Mouse (Mus musculus) hematopoietic stem cell, adult 5-6 weeks (primary cell): ENCODE measurements around the gene Camta1. TPM values are rescaled to one million over a fixed set of nuclear protein-coding genes. Genes with fewer than 3 reads are reported as not detected.

ENCODE experiments used
- ATAC-seq, 2 experiments: fragments of 125-278 bp in 1 of 2; replicated peaks in 1 of 2; 2 replicates each; pipeline ENCODE4 v1.8.0; 2016 to 2017; ENCODE audit warnings: inconsistent platforms in 2 of 2, mild to moderate bottlenecking in 2 of 2, moderate number of reproducible peaks in 2 of 2, low read depth in 1 of 2, moderate TSS enrichment in 1 of 2; ENCODE audit not compliant: low FRiP score in 2 of 2, poor library complexity in 2 of 2, severe bottlenecking in 2 of 2, insufficient read depth in 1 of 2, low TSS enrichment in 1 of 2
- total RNA-seq: library from RNA; stranded (forward); fragments of 172-1452, 232-1000 nt; gene quantifications from 2 replicates; pipeline ENCODE4 v1.2.3, GENCODE M21; 2017

Camta1 gene
- total RNA-seq, 1 experiment from 2014 or later = 11.6 TPM

DNA sequence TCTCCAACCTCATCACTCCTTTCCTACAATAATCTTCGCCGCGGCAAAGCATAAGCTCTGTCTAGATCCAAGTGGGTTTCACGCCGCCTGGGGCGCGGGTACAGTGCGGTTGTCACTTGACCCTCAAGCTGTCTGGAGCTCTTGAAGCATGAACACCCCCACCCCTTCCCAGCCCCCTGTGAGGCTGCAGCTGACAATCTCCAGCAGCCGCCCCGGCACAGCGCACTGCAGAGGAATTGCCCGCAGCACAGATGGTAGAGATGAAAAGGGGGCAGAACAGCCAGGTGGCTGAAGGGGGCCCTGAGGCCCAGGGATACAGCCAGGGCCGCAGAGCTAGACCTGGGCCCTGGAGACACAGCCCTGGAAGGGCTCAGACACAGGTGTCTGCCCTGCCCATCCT lies 189.2 kb downstream of the Camta1 start:
- ATAC-seq = no peak

DNA sequence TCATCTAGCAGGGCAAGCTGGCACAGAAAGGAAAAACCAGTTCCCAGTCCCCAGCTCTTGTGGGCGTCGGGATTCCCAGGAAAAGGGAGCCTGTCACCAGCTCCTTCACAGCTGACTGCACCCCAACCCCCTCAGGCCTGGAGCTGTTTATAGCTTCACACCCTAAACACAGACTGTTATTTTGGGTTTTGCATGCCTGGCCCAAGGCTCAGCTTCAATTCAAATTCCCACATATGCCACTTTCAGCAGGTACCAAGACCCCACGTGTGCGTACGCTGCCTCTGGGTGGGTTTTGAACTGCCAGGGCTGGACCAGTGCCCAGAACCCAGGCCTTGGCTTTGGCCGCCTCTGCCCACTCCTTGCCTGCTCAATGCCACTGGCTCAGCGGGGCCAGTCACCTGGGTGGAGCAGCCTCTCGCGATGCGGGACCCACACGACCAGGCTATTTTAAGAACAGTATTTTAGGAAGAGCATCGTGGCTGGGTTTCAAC lies 195.2 kb downstream of the Camta1 start:
- ATAC-seq = no peak

GRCm38 (mm10) chr4:151661486-151661885 lies 200.2 kb downstream of the Camta1 start:
- no peak for ATAC-seq

GRCm38 (mm10) chr4:151656427-151656826 lies 205.2 kb downstream of the Camta1 start:
- no peak for ATAC-seq

DNA sequence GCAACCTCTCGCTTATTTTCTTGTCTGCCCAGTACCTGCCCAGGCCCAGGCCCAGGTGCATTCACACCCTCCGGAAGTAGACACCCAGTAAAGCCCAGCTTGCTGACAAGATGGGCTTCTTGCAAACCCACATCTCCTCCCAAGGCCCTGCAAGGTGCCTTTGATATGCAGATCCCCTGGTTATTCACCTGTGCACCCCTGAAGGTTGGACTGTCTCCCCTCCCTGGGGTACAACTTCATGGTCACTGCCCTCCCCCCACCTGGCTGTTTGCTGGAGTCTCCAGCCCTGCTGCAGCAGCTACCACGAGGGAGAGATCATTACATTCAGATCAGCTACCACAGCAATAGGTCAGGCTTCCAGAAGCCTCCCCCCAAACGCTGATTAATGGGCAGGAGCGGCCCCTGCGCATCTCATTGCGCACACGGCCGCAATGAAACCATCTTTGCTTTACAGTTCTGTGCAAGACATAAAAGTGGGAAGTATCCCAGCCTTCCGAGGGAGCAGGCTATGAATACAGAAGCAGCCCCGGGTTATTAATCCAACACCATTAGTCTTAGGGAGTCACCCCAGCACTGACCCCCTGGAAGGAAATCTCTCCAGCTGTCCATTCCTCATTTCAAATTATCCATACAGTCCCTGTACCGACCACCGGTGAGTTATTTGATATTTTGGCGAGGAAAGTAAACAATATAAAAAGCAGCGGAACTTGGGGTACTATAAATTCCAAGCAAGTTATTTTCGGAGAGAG lies 205.9 kb downstream of the Camta1 start:
- no peak for ATAC-seq

DNA sequence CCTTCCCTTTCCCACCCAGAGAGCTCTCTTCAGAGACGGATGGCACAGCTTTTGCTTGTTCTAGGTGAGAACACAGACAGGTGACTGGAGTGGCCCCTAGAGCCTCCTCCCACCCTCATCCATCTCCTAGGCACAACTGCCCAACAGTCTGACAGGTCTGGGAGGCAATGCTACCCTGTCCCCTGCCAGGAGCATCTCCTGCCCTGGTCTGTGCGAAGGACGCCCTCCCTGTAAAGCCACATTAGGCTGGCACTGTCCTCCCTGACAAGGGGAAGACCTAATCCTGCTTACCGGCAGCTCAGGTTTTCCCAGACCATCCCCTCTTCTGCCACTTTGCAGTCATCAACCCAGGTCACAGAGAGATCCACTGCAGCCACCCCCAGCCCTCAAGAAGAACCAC lies 206.4 kb downstream of the Camta1 start:
- ATAC-seq = no peak

- ATAC-seq = no peak
These were observed 219.3 kb downstream of the Camta1 start for GRCm38 (mm10) chr4:151642418-151642817.

DNA sequence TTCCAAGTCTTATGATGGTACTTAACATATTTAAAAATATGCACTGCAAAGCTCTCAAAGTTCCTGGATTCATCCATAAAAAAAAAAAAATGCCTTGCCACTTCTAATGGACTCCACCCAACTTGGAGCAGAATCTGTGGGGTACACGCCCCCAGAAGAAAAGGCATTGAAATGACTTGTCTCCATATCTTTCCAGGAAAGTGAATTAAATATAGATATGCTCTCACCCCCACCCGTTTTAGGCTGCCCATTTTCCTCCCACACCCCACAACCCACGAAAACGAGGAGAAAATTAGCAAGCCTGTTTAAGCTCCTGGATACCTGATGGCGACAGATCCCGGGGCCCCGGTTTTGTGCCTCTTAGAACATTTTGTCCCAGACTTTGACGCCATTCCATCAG lies 220.7 kb downstream of the Camta1 start:
- ATAC-seq = no peak

GRCm38 (mm10) chr4:151638941-151639340 lies 222.7 kb downstream of the Camta1 start:
- ATAC-seq = no peak

DNA sequence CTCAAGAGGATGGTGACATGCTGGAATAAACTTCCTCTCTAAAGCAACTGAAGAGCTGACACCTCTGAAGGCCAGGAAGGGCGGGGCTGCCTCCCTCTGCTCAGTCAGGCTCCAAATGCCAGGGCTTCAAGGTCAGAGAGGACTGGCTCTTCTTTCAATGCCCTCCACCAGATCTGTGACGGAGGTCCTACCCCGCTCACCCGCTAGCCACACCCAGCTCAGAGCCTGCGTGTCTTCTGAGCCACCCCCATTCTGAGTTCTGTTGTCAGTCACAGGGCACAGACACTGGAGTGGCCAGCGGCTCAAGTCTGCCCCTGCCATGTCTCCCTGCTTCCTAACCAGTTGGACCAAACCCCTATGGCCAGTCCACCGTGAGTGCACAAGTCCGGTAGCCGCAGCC lies 224.3 kb downstream of the Camta1 start:
- no peak for ATAC-seq

DNA sequence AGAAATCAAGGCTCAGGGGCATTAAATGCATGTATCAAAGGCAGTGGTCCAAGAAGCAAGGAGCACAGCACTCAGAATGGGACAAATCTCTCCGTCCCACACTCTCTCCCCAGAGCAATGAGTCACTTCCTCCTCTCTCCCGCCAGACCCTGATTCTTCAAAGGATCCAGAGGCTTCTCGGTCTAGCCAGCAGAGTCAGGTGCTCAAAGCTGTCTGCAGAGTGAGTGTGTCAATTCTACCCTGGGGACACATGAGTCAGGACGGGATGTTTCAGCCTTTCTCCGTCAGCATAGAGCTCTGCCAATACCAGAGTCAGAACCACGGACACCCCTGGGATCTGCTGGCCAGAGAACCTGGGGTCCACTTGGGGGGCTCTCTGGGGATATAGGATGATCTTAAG lies 226.9 kb downstream of the Camta1 start:
- ATAC-seq = no peak

GRCm38 (mm10) chr4:151633795-151634194 lies 227.9 kb downstream of the Camta1 start:
- ATAC-seq = no peak

GRCm38 (mm10) chr4:151632321-151632720 lies 229.4 kb downstream of the Camta1 start:
- no peak for ATAC-seq

DNA sequence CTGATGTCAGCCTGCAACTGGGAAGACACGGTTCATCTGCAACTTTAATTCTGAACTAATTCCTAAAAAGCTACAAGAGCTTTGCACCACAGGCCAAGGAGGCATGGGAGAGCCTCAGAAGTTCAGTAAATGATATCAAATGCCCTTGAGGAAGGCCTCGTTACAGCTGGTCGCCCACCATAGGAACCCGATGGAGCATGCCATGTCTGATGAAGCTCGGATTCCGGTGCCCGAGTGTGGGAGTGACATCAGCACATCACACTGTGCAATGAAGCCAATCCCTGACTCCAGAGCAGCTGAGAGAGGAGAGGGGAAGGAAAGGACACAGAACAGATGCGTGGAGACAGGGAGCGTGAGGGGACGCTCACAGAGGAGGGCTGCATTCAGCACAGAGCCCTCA lies 231.0 kb downstream of the Camta1 start:
- no peak for ATAC-seq

GRCm38 (mm10) chr4:151630231-151630630 lies 231.4 kb downstream of the Camta1 start:
- ATAC-seq = no peak

- ATAC-seq = no peak
These were observed 242.1 kb downstream of the Camta1 start for GRCm38 (mm10) chr4:151619541-151620016.

GRCm38 (mm10) chr4:151618420-151619310 lies 243.0 kb downstream of the Camta1 start:
- no peak for ATAC-seq

DNA sequence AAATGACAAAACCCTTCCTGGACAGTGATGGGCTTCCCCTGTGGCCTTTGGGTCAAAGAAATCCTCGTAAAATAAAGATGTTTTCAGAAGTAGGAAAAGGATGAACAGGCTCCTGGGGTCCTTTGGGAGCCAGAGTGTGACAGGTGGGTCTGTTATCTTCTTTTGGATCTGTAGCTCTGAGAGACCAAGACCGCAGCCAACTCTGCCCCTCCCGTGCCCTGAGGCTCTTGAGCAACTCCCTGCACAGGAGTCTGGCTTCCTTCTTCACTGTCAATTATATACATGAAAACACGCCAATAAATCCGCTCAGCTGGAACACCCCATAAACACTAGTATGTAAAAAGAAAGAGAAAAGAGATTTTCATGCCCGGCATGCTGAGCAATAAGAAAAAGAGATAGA lies 250.1 kb downstream of the Camta1 start:
- no peak for ATAC-seq
